In genomic region chr6:86472100-86472955, GRCm38 (mm10) we compare ENCODE assay signal across 8 mouse cellular contexts. TPM values are rescaled to one million over a fixed set of nuclear protein-coding genes. Genes with fewer than 3 reads are reported as not detected.
DNase-seq lines count a peak whose midpoint lies in the region; ATAC-seq and TF ChIP-seq lines count a peak whose summit lies in the region.

No protein-coding gene starts in this region.

- ATAC-seq in heart, embryonic 15.5 days (replicated peaks; ENCODE audit: insufficient number of reproducible peaks, insufficient read depth, low FRiP score, low read depth): peak; percentile 94
- ATAC-seq in liver, embryonic 14.5 days (ENCODE audit: insufficient read depth): peak; percentile 92
- peak; percentile 92 for ATAC-seq in neural tube, embryonic 11.5 days (ENCODE audit: insufficient read depth, low FRiP score, low TSS enrichment)
- peak; percentile 94 for ATAC-seq in stomach, postnatal 0 days (ENCODE audit: low FRiP score, low TSS enrichment)

- H3K36me3 ChIP-seq in forebrain, embryonic 10.5 days (replicated peaks): peaks cover 34% of the 10 kb centered on the region
- peaks cover 11% of the 10 kb centered on the region for H3K36me3 ChIP-seq in heart, embryonic 15.5 days
- no peaks in the 10 kb centered on the region for H3K36me3 ChIP-seq in liver, embryonic 14.5 days (replicated peaks; ENCODE audit: control insufficient read depth, insufficient read depth, low read depth)
- no peaks in the 10 kb centered on the region for H3K36me3 ChIP-seq in neural tube, embryonic 11.5 days (ENCODE audit: control insufficient read depth, insufficient read depth, low read length)
- peaks cover 4% of the 10 kb centered on the region; the same call in 1 of the 2 replicates for H3K36me3 ChIP-seq in stomach, postnatal 0 days (ENCODE audit: control insufficient read depth, insufficient read depth, low read length)

- peak; percentile 99 to 100 for DNase-seq in CD8-positive naive resting alpha-beta T cell, adult 2 months (ENCODE audit: low read depth in 2 of 2, low spot score in 2 of 2)
- peak; percentile 98 for DNase-seq in c-Kit-positive CD71-negative TER-119-negative erythroid progenitor cells, embryonic 14.5 days (ENCODE audit: low read depth)
- peak; percentile 100 for DNase-seq in forebrain, embryonic 10.5 days (ENCODE audit: extremely low spot score, low spot score)
- DNase-seq in kidney, postnatal 25 days: peak; percentile 99 to 100
- DNase-seq in liver, embryonic 14.5 days (ENCODE audit: low read depth in 3 of 3, low spot score in 3 of 3): peak; percentile 95 to 98 (median 96)
- peak; percentile 100 for DNase-seq in neural tube, embryonic 11.5 days (ENCODE audit: low spot score)
- DNase-seq in stomach, postnatal 0 days (ENCODE audit: low spot score): peak; percentile 100

- H3K9me3 ChIP-seq in forebrain, embryonic 10.5 days: no peaks in the 10 kb centered on the region
- H3K9me3 ChIP-seq in heart, embryonic 15.5 days (replicated peaks): no peaks in the 10 kb centered on the region
- no peaks in the 10 kb centered on the region for H3K9me3 ChIP-seq in liver, embryonic 14.5 days (ENCODE audit: control insufficient read depth, low read length)
- no peaks in the 10 kb centered on the region for H3K9me3 ChIP-seq in neural tube, embryonic 11.5 days (ENCODE audit: control insufficient read depth, low read length)
- no peaks in the 10 kb centered on the region for H3K9me3 ChIP-seq in stomach, postnatal 0 days (ENCODE audit: control insufficient read depth, low read length)

- H3K4me2 ChIP-seq in heart, embryonic 15.5 days: peak overlapping the region; percentile 77
- H3K4me2 ChIP-seq in liver, embryonic 14.5 days (ENCODE audit: low read depth): peak overlapping the region; percentile 89
- peak overlapping the region; percentile 70 for H3K4me2 ChIP-seq in neural tube, embryonic 11.5 days (ENCODE audit: low read depth)
- peak overlapping the region; percentile 66 for H3K4me2 ChIP-seq in stomach, postnatal 0 days (replicated peaks; ENCODE audit: low read depth)

- peak overlapping the region; percentile 50 for H3K4me3 ChIP-seq in forebrain, embryonic 10.5 days
- H3K4me3 ChIP-seq in heart, embryonic 15.5 days: peak overlapping the region; percentile 49
- peak overlapping the region; percentile 58 to 73 for H3K4me3 ChIP-seq in liver, embryonic 14.5 days (ENCODE audit: insufficient read depth in 1 of 2, low read depth in 2 of 2, low read length in 2 of 2)
- peak overlapping the region; percentile 32 for H3K4me3 ChIP-seq in neural tube, embryonic 11.5 days (ENCODE audit: low read depth, low read length)
- peak overlapping the region; percentile 35 for H3K4me3 ChIP-seq in stomach, postnatal 0 days (ENCODE audit: low read depth, low read length)

- peak; percentile 16; the same call in 1 of the 2 replicates for TF ChIP-seq EP300 in liver, embryonic 14.5 days (IDR thresholded peaks at IDR 0.05; ENCODE audit: low read depth)
- TF ChIP-seq EP300 in stomach, postnatal 0 days (optimal IDR thresholded peaks at IDR 0.05): peak; percentile 50

- no peaks in the 10 kb centered on the region for H3K27me3 ChIP-seq in forebrain, embryonic 10.5 days (ENCODE audit: poor library complexity, severe bottlenecking)
- H3K27me3 ChIP-seq in heart, embryonic 15.5 days: no peaks in the 10 kb centered on the region
- H3K27me3 ChIP-seq in liver, embryonic 14.5 days (ENCODE audit: control insufficient read depth, insufficient read depth, low read length): no peaks in the 10 kb centered on the region
- H3K27me3 ChIP-seq in neural tube, embryonic 11.5 days (ENCODE audit: control insufficient read depth, insufficient read depth, low read length): no peaks in the 10 kb centered on the region
- no peaks in the 10 kb centered on the region for H3K27me3 ChIP-seq in stomach, postnatal 0 days (ENCODE audit: control insufficient read depth, insufficient read depth, low read length)

- TF ChIP-seq CTCF in liver, embryonic 14.5 days (IDR thresholded peaks at IDR 0.05; ENCODE audit: low read depth): peak; percentile 99
- TF ChIP-seq CTCF in stomach, postnatal 0 days (IDR thresholded peaks at IDR 0.05; ENCODE audit: low read depth): peak; percentile 100

- peaks cover 35% of the 10 kb centered on the region for H3K4me1 ChIP-seq in forebrain, embryonic 10.5 days
- peaks cover 43% of the 10 kb centered on the region for H3K4me1 ChIP-seq in heart, embryonic 15.5 days (replicated peaks)
- peaks cover 15 to 22% of the 10 kb centered on the region in 2 experiments for H3K4me1 ChIP-seq in liver, embryonic 14.5 days (replicated peaks; ENCODE audit: control insufficient read depth in 2 of 2, insufficient read depth in 2 of 2, low read length in 1 of 2)
- peaks cover 9% of the 10 kb centered on the region for H3K4me1 ChIP-seq in neural tube, embryonic 11.5 days (ENCODE audit: control insufficient read depth, insufficient read depth, low read length)
- peaks cover 9% of the 10 kb centered on the region for H3K4me1 ChIP-seq in stomach, postnatal 0 days (replicated peaks; ENCODE audit: control insufficient read depth, insufficient read depth)

- H3K27ac ChIP-seq in forebrain, embryonic 10.5 days: peak overlapping the region; percentile 93
- peak overlapping the region; percentile 89 for H3K27ac ChIP-seq in heart, embryonic 15.5 days
- H3K27ac ChIP-seq in liver, embryonic 14.5 days: peak overlapping the region; percentile 65
- peak overlapping the region; percentile 88 for H3K27ac ChIP-seq in neural tube, embryonic 11.5 days (ENCODE audit: low read depth, low read length)
- peak overlapping the region; percentile 91 for H3K27ac ChIP-seq in stomach, postnatal 0 days (replicated peaks)

- H3K9ac ChIP-seq in heart, embryonic 15.5 days: peak overlapping the region; percentile 65
- peak overlapping the region; percentile 74 for H3K9ac ChIP-seq in liver, embryonic 14.5 days (replicated peaks)
- H3K9ac ChIP-seq in neural tube, embryonic 11.5 days (ENCODE audit: low read length): peak overlapping the region; percentile 63
- peak overlapping the region; percentile 65 for H3K9ac ChIP-seq in stomach, postnatal 0 days (ENCODE audit: low read length)

- WGBS in forebrain, embryonic 10.5 days: under 1% methylated on average over 56 of the region's 56 CpGs
- under 1% methylated on average over 56 of the region's 56 CpGs for WGBS in heart, embryonic 15.5 days
- under 1% methylated on average over 56 of the region's 56 CpGs for WGBS in liver, embryonic 14.5 days (ENCODE audit: insufficient replicate concordance)
- WGBS in neural tube, embryonic 11.5 days: under 1% methylated on average over 52 of the region's 56 CpGs
- under 1% methylated on average over 56 of the region's 56 CpGs for WGBS in stomach, postnatal 0 days

RNA-seq across cellular contexts. Expression of gene C87436, which starts 34.2 kb away (rescaled TPM):
- polyA plus RNA-seq in forebrain, embryonic 10.5 days (2016; fragmentation: Nextera tagmentation; extraction: Ambion mirVana): 24.4 and 25.5 TPM in 2 replicates
- 15.1 and 17.3 TPM in 2 replicates for polyA plus RNA-seq in heart, embryonic 15.5 days (2015; fragmentation: Nextera tagmentation; extraction: Ambion mirVana)
- 4.7 and 6.2 TPM in 2 replicates for polyA plus RNA-seq in liver, embryonic 14.5 days (2012; rRNA removed)
- 10.5 and 10.7 TPM in 2 replicates for polyA plus RNA-seq in liver, embryonic 14.5 days (2014; fragmentation: Nextera tagmentation; extraction: Ambion mirVana)
- polyA plus RNA-seq in neural tube, embryonic 11.5 days (2014; fragmentation: Nextera tagmentation; extraction: Ambion mirVana): 21.0 and 24.1 TPM in 2 replicates
- polyA plus RNA-seq in stomach, postnatal 0 days (2015; fragmentation: Nextera tagmentation; extraction: Ambion mirVana): 15.0 and 16.4 TPM in 2 replicates

RNA-seq across cellular contexts. Expression of gene Gm44790, which starts 45.9 kb away (rescaled TPM):
- 0.83 TPM in 1 of 2 replicates, not detected in the other for polyA plus RNA-seq in forebrain, embryonic 10.5 days (2016; fragmentation: Nextera tagmentation; extraction: Ambion mirVana)
- 1.1 TPM in 1 of 2 replicates, not detected in the other for polyA plus RNA-seq in heart, embryonic 15.5 days (2015; fragmentation: Nextera tagmentation; extraction: Ambion mirVana)
- polyA plus RNA-seq in liver, embryonic 14.5 days (2012; rRNA removed): 0.11 TPM in 1 of 2 replicates, not detected in the other
- not detected in 2 replicates for polyA plus RNA-seq in liver, embryonic 14.5 days (2014; fragmentation: Nextera tagmentation; extraction: Ambion mirVana)
- polyA plus RNA-seq in neural tube, embryonic 11.5 days (2014; fragmentation: Nextera tagmentation; extraction: Ambion mirVana): not detected in 2 replicates
- not detected in 2 replicates for polyA plus RNA-seq in stomach, postnatal 0 days (2015; fragmentation: Nextera tagmentation; extraction: Ambion mirVana)

RNA-seq across cellular contexts. Expression of gene Pcbp1, which starts 53.8 kb away (rescaled TPM):
- polyA plus RNA-seq in forebrain, embryonic 10.5 days (2016; fragmentation: Nextera tagmentation; extraction: Ambion mirVana): 305 and 358 TPM in 2 replicates
- 313 and 337 TPM in 2 replicates for polyA plus RNA-seq in heart, embryonic 15.5 days (2015; fragmentation: Nextera tagmentation; extraction: Ambion mirVana)
- 124 and 136 TPM in 2 replicates for polyA plus RNA-seq in liver, embryonic 14.5 days (2012; rRNA removed)
- polyA plus RNA-seq in liver, embryonic 14.5 days (2014; fragmentation: Nextera tagmentation; extraction: Ambion mirVana): 188 and 220 TPM in 2 replicates
- 518 and 536 TPM in 2 replicates for polyA plus RNA-seq in neural tube, embryonic 11.5 days (2014; fragmentation: Nextera tagmentation; extraction: Ambion mirVana)
- 331 and 337 TPM in 2 replicates for polyA plus RNA-seq in stomach, postnatal 0 days (2015; fragmentation: Nextera tagmentation; extraction: Ambion mirVana)

Comparison
In these comparisons a context has a peak if more than half of its experiments do, and no peak if none do; other contexts are left out.
1. Peak in every context shown above with its lines: DNase-seq, ATAC-seq, H3K4me3 ChIP-seq and H3K27ac ChIP-seq.